Mouse (Mus musculus) kidney, postnatal 36 days (tissue): ENCODE results near the gene Olfr694.
"Not testable (repeated sequence)": the region's sequence is repeated elsewhere in the genome, so short reads cannot be mapped to it uniquely, and the experiment has no call there.

ENCODE experiments used
- DNase-seq, 2 experiments: peaks; one replicate each; pipeline ENCODE4 v3.0.0; 2021 to 2022; ENCODE audit warnings: mixed read lengths in 2 of 2

The Olfr694 gene

DNA sequence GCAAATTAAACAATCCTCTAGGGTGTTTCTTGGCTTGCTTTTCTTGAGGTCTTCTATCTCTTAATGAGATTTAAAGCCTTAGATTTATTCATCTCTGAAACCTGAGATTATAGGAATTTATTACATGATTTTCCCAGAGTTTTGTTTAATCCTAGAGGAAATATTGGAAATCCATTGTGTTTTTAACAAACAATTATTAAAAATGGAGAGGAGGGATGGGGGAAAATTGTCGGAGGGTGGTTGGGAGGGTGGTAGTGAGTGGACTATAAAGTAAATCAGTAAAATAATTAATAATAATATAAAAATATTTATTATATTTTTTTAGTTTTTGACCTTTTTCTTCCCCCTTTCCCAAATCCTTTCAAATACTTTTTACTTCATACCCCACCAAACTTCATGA, at the start of gene Olfr694:
TSS of gene Olfr694 (minus strand) at position 101 of the 400 bp plus-strand sequence.
- no peak for DNase-seq

GRCm38 (mm10) chr7:106737028-106737427, 45.4 kb upstream of the Olfr694 start:
- no peak for DNase-seq

- DNase-seq = no peak
Measured at GRCm38 (mm10) chr7:106733717-106734116, 42.1 kb upstream of the Olfr694 start.

DNA sequence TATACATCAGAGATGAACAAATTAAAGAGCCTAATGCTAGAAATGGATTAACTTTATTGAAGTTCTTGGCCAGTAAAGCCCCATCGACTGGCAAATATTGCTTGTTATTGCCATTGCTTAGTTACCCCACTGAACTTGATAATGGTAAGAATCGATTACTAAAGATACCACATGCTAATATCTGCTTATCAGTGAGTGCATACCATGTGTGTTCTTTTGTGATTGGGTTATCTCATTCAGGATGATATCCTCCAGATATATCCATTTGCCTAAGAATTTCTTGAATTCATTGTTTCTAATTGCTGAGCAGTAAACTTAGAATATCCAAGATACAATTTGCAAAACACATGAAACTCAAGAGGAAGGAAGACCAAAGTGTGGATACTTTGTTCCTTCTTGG, 34.0 kb upstream of the Olfr694 start:
- not testable (repeated sequence) for DNase-seq

DNA sequence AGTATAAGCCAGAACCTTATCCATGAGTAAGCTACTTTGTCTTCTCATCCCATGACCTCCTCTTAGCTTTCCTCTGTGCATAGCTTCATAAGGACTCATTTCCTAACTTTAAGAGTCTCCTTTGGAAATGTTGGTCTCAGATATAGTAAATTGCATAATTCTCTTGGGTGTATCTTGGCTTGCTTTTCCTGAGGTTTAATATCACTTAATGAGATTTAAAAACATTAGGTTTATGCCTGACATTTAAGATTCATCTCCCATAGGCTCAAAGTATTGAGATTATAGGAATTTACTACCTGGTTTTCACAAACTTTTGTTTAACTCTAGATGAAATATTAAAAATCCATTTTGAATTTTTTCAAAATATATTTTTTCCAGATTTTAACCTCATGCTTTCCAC, 24.7 kb upstream of the Olfr694 start, which contains the start of gene Olfr695:
TSS of gene Olfr695 (minus strand) at position 101 of the 400 bp plus-strand sequence.
- no peak for DNase-seq

- DNase-seq = no peak
Measured at GRCm38 (mm10) chr7:106711463-106711862, 19.8 kb upstream of the Olfr694 start.

DNA sequence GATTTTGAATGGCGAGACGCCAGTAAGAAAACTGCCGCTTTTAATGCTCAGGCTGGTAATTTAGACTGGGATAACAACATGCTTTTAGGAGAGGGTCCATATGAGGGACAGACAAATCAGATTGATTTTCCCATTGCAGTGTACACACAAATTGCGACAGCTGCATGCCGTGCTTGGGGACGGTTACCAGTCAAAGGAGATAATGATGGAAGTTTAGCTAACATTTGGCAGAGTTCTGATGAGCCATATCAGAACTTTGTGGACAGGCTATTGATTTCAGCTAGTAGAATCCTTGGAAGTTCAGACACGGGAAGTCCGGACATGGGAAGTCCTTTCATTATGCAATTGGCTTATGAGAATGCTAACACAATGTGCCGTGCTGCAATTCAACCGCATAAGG, 16.1 kb upstream of the Olfr694 start:
- not testable (repeated sequence) for DNase-seq

DNA sequence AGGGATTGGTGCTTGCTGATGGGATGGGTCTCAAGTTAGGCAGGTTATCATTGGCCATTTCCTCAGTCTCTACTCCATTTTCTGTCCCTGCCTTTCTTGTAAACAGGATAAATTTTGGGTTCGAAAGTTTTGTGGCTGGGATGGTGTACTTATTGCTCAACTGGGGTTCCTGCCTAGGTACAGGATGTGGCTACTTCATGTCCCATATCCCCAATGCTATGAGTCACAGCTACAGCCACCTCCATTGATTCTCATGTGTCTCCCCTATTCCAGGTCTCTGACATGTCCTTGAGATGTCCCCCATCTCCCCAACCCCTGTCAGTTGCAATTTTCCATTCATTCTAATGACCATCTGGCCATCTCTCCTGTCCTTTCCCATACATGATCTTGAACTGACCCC, 5.3 kb upstream of the Olfr694 start:
- no peak for DNase-seq

DNA sequence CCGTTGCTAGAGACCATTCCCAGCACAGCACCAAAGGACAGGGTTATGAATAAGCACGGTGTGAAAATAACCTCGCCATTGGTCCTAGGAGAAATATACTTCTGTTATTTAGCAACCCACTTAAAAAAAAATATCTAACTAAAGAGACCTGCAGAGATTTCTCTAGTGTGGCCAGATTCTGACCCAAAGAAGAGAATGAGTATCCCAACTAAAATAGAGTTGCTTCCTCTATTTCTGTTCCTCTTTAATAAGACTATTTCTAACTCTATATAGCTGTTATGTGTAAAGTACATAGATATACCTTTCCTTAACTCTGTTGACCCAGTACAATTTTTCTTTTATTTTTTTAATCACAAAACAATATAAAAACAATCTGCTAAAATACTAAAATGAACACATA, 1.4 kb upstream of the Olfr694 start:
- no peak for DNase-seq

DNA sequence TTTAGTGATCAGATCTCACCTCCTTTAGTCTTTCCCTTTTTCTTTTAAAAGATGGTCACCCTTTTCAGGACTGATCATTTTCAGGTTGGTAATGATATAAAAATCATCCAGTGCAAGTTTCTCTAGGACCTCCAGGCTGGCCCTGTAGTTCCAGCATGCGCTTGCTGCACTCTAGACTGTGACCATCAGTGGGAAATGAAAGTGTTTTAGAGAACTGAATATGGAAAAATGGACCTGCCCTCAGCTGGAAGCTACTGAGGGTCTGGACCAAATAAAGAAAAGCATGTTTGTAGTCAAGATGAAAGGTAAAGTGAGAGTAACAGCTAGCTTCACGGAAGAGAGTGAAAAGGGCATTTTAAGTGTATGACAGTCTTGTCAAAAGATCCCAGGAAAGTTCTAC, 6.2 kb downstream of the Olfr694 start:
- no peak for DNase-seq

DNA sequence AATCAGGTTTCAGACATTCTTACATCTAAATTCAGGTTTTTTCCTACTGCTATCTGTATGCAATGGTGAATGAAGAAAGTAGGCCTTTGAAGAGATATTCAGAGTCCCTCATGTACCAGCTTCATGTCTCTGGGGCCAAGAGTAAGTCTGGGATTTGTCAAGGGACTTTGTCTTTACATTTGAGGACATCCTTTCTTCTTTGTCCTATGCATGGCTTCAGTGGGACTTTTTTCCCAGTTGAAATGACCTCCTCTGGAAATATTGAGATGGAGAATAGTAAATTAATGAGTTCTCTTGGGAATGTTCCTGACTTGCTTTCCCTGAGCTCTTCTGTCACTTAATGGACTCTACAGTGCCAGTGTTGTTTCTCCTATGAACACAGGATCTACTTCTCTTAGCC, 11.1 kb downstream of the Olfr694 start, which contains the start of gene Olfr693:
TSS of gene Olfr693 (minus strand) at position 101 of the 400 bp plus-strand sequence.
- DNase-seq = no peak

DNA sequence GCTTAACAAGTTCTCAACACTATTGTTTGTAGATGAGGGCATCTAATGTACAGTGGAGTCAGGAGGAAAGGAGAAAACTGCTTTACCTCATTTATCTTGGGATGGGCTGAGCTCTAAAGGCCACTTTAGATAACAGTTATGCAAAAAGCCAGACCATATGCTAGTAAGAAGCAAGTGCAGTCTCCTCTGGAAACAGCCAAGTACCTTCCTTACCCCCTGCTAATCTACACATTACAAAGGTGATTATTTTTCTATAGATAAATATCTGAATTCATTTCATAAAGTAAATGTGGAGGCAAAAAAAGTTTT, 39.3 kb downstream of the Olfr694 start:
- DNase-seq = no peak

DNA sequence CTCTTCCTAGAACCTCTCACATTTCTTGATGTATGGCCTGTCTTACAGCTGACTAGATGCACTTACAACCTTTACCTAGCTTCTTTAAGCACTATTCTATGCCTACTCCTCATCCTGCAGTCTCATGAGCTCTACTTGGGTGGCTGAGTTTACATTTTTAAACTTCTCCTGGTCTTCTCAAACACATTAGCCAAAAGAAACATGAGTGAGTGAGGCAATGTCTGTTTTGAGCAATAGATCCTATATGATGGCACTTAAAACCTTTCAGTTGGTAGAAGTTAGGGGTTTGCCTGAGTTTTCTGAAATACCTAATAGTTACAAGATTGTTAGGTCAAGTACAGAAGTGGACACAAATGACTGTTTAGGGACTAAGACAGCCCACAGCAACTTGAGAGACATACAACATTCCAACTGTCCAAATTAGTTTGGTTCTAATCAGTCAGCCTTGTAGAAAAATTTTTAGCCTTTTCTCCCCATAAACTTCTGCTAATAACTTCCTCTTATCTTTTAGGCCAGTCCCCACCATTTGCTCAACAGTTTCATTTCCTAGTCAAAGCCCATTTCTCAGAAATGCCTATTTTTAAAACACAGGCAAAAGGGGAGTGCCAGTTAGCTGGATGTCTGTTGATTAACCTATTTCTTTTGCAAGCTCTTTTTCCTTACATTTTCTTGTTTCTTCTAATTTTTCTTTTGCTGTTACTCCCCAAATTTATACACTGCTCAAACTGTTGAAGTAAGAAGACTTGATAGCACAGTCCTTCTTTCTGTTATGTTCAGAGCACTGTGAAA, 39.9 kb downstream of the Olfr694 start:
- no peak for DNase-seq

DNA sequence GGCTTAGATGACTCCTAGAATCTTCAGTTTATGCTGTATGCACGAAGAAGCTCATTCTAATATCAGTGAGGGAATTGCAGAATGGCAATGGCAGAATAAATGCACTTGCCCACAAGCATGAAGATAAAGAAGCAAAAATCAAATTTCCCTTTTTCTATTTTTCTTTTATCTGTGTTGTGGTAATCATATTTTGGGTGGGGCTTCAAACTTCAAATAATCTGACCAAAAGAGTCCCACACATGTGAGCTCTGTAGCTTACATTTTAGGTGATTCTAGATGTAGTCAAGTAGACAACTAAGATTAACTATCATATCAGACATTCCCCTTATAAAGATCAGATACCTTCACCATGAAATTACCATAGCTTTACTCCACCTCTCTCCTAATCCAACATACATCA, 41.8 kb downstream of the Olfr694 start:
- no peak for DNase-seq

GRCm38 (mm10) chr7:106645261-106645660, 46.4 kb downstream of the Olfr694 start:
- no peak for DNase-seq

GRCm38 (mm10) chr7:106644222-106644870, 47.3 kb downstream of the Olfr694 start:
- no peak for DNase-seq

GRCm38 (mm10) chr7:106640839-106641238, 50.8 kb downstream of the Olfr694 start:
- no peak for DNase-seq

GRCm38 (mm10) chr7:106635560-106635959, 56.1 kb downstream of the Olfr694 start:
- no peak for DNase-seq
